Mouse (Mus musculus): ENCODE results near the gene Pdzd2.

DNA sequence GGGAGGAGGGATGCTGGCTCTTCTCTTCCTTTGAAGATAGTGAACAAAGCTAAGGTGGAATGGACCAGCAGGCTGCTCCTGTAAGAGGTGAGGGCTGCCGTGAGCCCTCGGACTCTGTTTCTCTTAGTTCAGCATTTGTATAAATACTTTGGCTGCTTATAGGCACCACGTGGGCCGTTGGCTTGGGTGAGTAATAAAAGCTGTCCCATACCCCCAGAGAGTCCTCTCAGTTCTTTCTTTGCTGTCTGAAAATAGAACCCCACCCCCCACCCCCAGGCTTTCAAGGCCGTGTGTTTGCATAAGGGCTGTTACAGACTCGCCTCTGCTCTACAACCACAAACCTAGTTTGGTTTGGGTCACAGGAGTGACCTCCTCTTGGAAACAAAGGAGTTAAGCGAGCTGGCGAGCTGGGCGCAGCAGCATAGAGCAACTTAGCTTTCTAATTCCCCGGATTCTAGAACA is 49.7 kb upstream of the Pdzd2 start:
- TF ChIP-seq GATA1 (IDR thresholded peaks at IDR 0.05; ENCODE audit: low read length) (no peak), TAL1 (IDR thresholded peaks at IDR 0.05; ENCODE audit: low read length) (no peak)
